Mouse (Mus musculus): ENCODE data around the gene Tent5a.

The Tent5a gene

GRCm38 (mm10) chr9:85316122-85316521, 11.0 kb downstream of the Tent5a start:
- DNase-seq (ENCODE audit: extremely low spot score, low spot score), result no peak

- DNase-seq (ENCODE audit: extremely low spot score, low spot score), result no peak
Observed at GRCm38 (mm10) chr9:85312473-85312872, 14.7 kb downstream of the Tent5a start, which contains the start of gene Gm11114. Gene Gm11114 (plus strand): TSS chr9:85312773.

- no peak for DNase-seq (ENCODE audit: extremely low spot score, low spot score)
Observed at GRCm38 (mm10) chr9:85303378-85303777, 23.8 kb downstream of the Tent5a start.

GRCm38 (mm10) chr9:85302849-85303248, 24.3 kb downstream of the Tent5a start:
- no peak for DNase-seq (ENCODE audit: extremely low spot score, low spot score)

GRCm38 (mm10) chr9:85274114-85274513, 53.0 kb downstream of the Tent5a start:
- DNase-seq (ENCODE audit: extremely low spot score, low spot score), result no peak
